Mouse (Mus musculus): ENCODE results near the gene Gm43951. TPM values are rescaled to one million over a fixed set of nuclear protein-coding genes. Genes with fewer than 3 reads are reported as not detected.

Gm43951 gene
- polyA plus RNA-seq, 1 experiment from 2014 or later, result 0.75 TPM

DNA sequence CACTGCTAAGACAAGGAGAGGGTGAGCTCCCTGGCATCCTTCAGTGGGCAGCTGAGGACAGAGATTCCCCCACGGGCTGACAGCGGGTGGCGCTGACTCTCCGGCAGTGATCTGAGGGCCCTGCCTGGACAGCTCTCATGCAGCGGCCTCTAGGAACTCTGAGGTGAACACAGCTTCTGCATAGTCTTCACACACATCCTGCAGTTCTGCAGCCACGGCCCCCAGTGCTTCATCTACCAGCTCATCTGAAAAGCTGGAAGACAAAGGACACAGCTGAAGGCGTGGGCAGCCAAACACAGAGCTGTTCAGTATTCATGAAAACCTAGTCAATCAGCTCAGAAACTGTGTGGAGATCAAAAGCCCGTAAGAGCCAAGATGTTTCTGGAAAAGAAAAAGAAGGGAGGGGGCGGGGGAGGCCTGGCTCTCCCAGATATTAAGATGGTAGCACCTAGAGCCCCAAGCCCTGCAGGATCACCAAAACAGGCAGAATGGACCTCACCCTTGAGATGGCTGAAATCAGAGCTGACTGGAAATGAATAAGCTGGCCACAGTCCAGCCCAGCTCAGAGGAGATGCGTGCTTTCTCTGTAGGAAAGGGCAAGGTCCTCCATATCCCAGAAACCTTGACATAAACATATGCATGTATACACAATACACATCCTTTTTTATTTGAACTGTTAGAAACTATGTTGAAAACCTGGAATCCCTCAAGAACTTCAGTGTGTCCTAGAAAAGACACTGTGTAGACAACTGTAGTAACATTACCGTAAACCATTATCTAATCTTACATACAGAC lies 51.3 kb downstream of the Gm43951 start:
- Histone ChIP-seq H3K36me3 (peaks cover 65% of the 10 kb centered on the region), H3K4me2 (no peak overlapping the region), H3K4me1 (replicated peaks) (peaks cover 4% of the 10 kb centered on the region; the same call in 1 of the 2 replicates), H3K27ac (replicated peaks) (peak overlapping the region; percentile 25; the same call in 1 of the 2 replicates), H3K9ac (no peak overlapping the region), H3K27me3 (no peaks in the 10 kb centered on the region), H3K9me3 (no peaks in the 10 kb centered on the region), H3K4me3 (no peak overlapping the region)
- no peak for ATAC-seq (ENCODE audit: low read depth)
- WGBS, result 72% methylated on average over 11 of the region's 11 CpGs

Other genes starting within 250 kb of the Gm43951 start
- gene Aipl1, start 169.3 kb downstream of the Gm43951 start, polyA plus RNA-seq (2015; fragmentation: Nextera tagmentation; extraction: Ambion mirVana), result 0.32 and 0.39 TPM in 2 replicates
- gene Pimreg, start 164.8 kb downstream of the Gm43951 start, polyA plus RNA-seq (2015; fragmentation: Nextera tagmentation; extraction: Ambion mirVana), result 31.2 and 37.8 TPM in 2 replicates
- 1.8 and 2.1 TPM in 2 replicates for gene Pitpnm3, start 71.1 kb downstream of the Gm43951 start, polyA plus RNA-seq (2015; fragmentation: Nextera tagmentation; extraction: Ambion mirVana)
- gene 4933427D14Rik, start 619 bp upstream of the Gm43951 start, polyA plus RNA-seq (2015; fragmentation: Nextera tagmentation; extraction: Ambion mirVana), result 17.8 and 19.9 TPM in 2 replicates
- 169 and 198 TPM in 2 replicates for gene Txndc17, start 707 bp upstream of the Gm43951 start, polyA plus RNA-seq (2015; fragmentation: Nextera tagmentation; extraction: Ambion mirVana)
- gene Med31, start 8.8 kb upstream of the Gm43951 start, polyA plus RNA-seq (2015; fragmentation: Nextera tagmentation; extraction: Ambion mirVana), result 66.5 and 66.9 TPM in 2 replicates
- gene Slc13a5, start 60.4 kb upstream of the Gm43951 start, polyA plus RNA-seq (2015; fragmentation: Nextera tagmentation; extraction: Ambion mirVana), result 0.61 and 0.96 TPM in 2 replicates
- gene Xaf1, start 94.8 kb upstream of the Gm43951 start, polyA plus RNA-seq (2015; fragmentation: Nextera tagmentation; extraction: Ambion mirVana), result 2.3 and 2.4 TPM in 2 replicates
- gene Fbxo39, start 107.6 kb upstream of the Gm43951 start, polyA plus RNA-seq (2015; fragmentation: Nextera tagmentation; extraction: Ambion mirVana), result not detected in 2 replicates
- 7.0 and 7.3 TPM in 2 replicates for gene Tekt1, start 155.6 kb upstream of the Gm43951 start, polyA plus RNA-seq (2015; fragmentation: Nextera tagmentation; extraction: Ambion mirVana)
- 8.9 and 10.5 TPM in 2 replicates for gene Smtnl2, start 204.9 kb upstream of the Gm43951 start, polyA plus RNA-seq (2015; fragmentation: Nextera tagmentation; extraction: Ambion mirVana)
- gene Ggt6, start 228.7 kb upstream of the Gm43951 start, polyA plus RNA-seq (2015; fragmentation: Nextera tagmentation; extraction: Ambion mirVana), result not detected in 2 replicates
- 69.6 and 80.7 TPM in 2 replicates for gene Mybbp1a, start 234.5 kb upstream of the Gm43951 start, polyA plus RNA-seq (2015; fragmentation: Nextera tagmentation; extraction: Ambion mirVana)

Measured in neural tube, embryonic 13.5 days (tissue).